Mouse (Mus musculus): ENCODE results near the gene Casc3. TPM values are rescaled to one million over a fixed set of nuclear protein-coding genes. Genes with fewer than 3 reads are reported as not detected.

The Casc3 gene
- total RNA-seq, 2 experiments from 2014 or later, result 32.1 to 35.6 TPM

- ATAC-seq (ENCODE audit: poor library complexity, severe bottlenecking), result no peak
Measured at GRCm38 (mm10) chr11:98772667-98773171, 32.0 kb upstream of the Casc3 start.

- ATAC-seq (ENCODE audit: poor library complexity, severe bottlenecking), result peak; percentile 88
Measured at GRCm38 (mm10) chr11:98773635-98774295, 30.9 kb upstream of the Casc3 start.

GRCm38 (mm10) chr11:98774582-98775347 lies 29.9 kb upstream of the Casc3 start, which contains the start of gene Nr1d1:
Gene Nr1d1 (minus strand): TSS chr11:98775333.
- no peak for ATAC-seq (ENCODE audit: poor library complexity, severe bottlenecking)

GRCm38 (mm10) chr11:98775348-98776051 lies 29.2 kb upstream of the Casc3 start:
- peak; percentile 35 for ATAC-seq (ENCODE audit: poor library complexity, severe bottlenecking)

GRCm38 (mm10) chr11:98776052-98776764 lies 28.5 kb upstream of the Casc3 start:
- ATAC-seq (ENCODE audit: poor library complexity, severe bottlenecking), result no peak

GRCm38 (mm10) chr11:98776843-98777590 lies 27.7 kb upstream of the Casc3 start:
- no peak for ATAC-seq (ENCODE audit: poor library complexity, severe bottlenecking)

- no peak for ATAC-seq (ENCODE audit: poor library complexity, severe bottlenecking)
Measured at GRCm38 (mm10) chr11:98777888-98778287, 26.8 kb upstream of the Casc3 start.

- no peak for ATAC-seq (ENCODE audit: poor library complexity, severe bottlenecking)
Measured at GRCm38 (mm10) chr11:98781851-98782512, 22.7 kb upstream of the Casc3 start.

GRCm38 (mm10) chr11:98782651-98783235 lies 22.0 kb upstream of the Casc3 start:
- ATAC-seq (ENCODE audit: poor library complexity, severe bottlenecking), result no peak

GRCm38 (mm10) chr11:98783236-98783696 lies 21.4 kb upstream of the Casc3 start:
- peak; percentile 72 for ATAC-seq (ENCODE audit: poor library complexity, severe bottlenecking)

- ATAC-seq (ENCODE audit: poor library complexity, severe bottlenecking), result no peak
Measured at GRCm38 (mm10) chr11:98784139-98784538, 20.6 kb upstream of the Casc3 start.

GRCm38 (mm10) chr11:98785214-98785613 lies 19.5 kb upstream of the Casc3 start:
- no peak for ATAC-seq (ENCODE audit: poor library complexity, severe bottlenecking)

- no peak for ATAC-seq (ENCODE audit: poor library complexity, severe bottlenecking)
Measured at GRCm38 (mm10) chr11:98785772-98786281, 18.9 kb upstream of the Casc3 start.

- peak; percentile 62 for ATAC-seq (ENCODE audit: poor library complexity, severe bottlenecking)
Measured at GRCm38 (mm10) chr11:98786359-98787214, 18.1 kb upstream of the Casc3 start.

- ATAC-seq (ENCODE audit: poor library complexity, severe bottlenecking), result no peak
Measured at GRCm38 (mm10) chr11:98787229-98787628, 17.5 kb upstream of the Casc3 start.

GRCm38 (mm10) chr11:98787691-98788090 lies 17.0 kb upstream of the Casc3 start:
- ATAC-seq (ENCODE audit: poor library complexity, severe bottlenecking), result no peak

GRCm38 (mm10) chr11:98788139-98788538 lies 16.6 kb upstream of the Casc3 start:
- no peak for ATAC-seq (ENCODE audit: poor library complexity, severe bottlenecking)

Measured in megakaryocyte, adult 5-6 weeks (primary cell).